Mouse (Mus musculus): ENCODE measurements at regions not wholly inside any gene's neighbourhood (a gene's known extent, or its start where the extent isn't known, plus 50 kb on each side); places are given as distances from the start of the nearest gene placed in this dataset.

GRCm38 (mm10) chr13:43724161-43724560, 60.4 kb upstream of the Cd83 start:
- no peak for DNase-seq

GRCm38 (mm10) chr13:43725698-43726097, 58.9 kb upstream of the Cd83 start:
- DNase-seq: peak; percentile 59

- DNase-seq: no peak
These were observed 57.7 kb upstream of the Cd83 start for GRCm38 (mm10) chr13:43726895-43727341.

GRCm38 (mm10) chr13:43729617-43730016, 55.0 kb upstream of the Cd83 start:
- no peak for DNase-seq

DNA sequence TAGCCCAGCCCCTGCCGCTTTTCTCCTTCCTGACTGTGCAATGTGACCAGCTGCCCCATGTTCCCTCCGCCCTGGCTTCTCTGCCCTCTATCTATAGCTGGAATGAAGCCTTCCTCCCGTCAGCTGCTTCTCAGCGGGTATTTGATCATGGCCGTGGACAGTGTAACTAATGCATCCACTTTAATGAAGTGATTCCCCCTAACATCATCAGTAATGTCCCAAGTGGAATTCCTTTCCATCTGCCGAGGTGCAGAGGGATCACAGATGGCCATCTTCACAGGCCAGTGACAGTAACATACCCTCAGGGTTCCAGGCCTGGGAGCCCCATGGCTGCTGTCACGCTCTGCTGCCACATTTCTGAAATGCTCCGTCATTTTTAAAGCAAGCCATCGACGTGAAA, 51.5 kb upstream of the Cd83 start:
- DNase-seq: no peak

DNA sequence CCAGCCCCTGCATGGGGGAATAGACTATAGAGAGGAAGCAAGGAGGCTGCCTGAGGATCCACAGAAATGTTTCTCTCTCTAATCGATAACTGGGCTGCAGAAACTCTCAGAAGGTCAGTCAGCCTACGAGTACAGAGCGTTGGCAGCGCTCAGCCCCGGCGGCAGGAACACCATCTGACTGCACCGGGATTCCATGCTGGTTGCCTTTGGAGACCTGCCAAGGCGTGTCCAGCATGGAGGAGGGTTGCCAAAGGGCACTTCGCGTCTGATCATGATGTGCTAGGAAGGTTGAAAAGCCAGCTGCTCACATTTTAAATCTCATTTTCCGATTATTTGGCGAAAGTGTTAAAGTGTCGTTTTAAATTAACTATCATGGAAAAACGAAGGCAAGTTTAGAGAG, 49.9 kb upstream of the Cd83 start:
- peak; percentile 65 for DNase-seq
